Mouse (Mus musculus): Measurements from ENCODE around the gene Acot8. TPM values are rescaled to one million over a fixed set of nuclear protein-coding genes. Genes with fewer than 3 reads are reported as not detected.

Gene Acot8
- polyA plus RNA-seq, 1 experiment, result 87.6 TPM

DNA sequence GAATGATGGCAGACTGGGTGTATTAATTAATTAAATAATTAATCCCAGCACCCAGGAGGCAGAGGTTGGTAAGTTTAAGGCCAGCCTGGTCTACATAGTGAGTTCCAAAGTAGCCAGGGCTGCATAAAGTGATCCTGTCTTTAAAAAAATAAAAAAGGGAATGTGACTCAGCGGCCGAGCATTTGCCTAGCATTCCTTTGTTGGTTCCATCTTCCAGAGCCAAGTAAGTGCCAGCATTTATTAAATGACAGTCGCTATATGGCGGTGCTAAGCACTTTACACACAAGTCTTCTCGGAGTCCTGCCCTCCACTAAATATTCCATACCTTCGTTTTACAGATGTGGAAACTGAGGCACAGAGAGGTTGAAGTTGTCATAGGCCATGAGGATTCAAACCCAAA is 28.6 kb downstream of the Acot8 start:
- no peak for TF ChIP-seq GATA1 (IDR thresholded peaks at IDR 0.05; ENCODE audit: borderline replicate concordance, low read length)
- no peak for TF ChIP-seq FLI1 (IDR thresholded peaks at IDR 0.05; ENCODE audit: low read length)
- peaks cover 29% of the 10 kb centered on the region for H3K36me3 ChIP-seq (replicated peaks; ENCODE audit: low read length)
- peaks cover 18% of the 10 kb centered on the region for H3K4me1 ChIP-seq
- H3K9me3 ChIP-seq, result peaks cover 5% of the 10 kb centered on the region
- no peak overlapping the region for H3K4me3 ChIP-seq (replicated peaks)
- peaks cover 47% of the 10 kb centered on the region for H3K27me3 ChIP-seq (replicated peaks)

- Histone ChIP-seq H3K9me3 (peaks cover 5% of the 10 kb centered on the region), H3K27me3 (replicated peaks) (peaks cover 31% of the 10 kb centered on the region), H3K4me3 (replicated peaks) (no peak overlapping the region), H3K36me3 (replicated peaks; ENCODE audit: low read length) (peaks cover 33% of the 10 kb centered on the region), H3K4me1 (peaks cover 35% of the 10 kb centered on the region)
- TF ChIP-seq GATA1 (IDR thresholded peaks at IDR 0.05; ENCODE audit: borderline replicate concordance, low read length) (no peak), FLI1 (IDR thresholded peaks at IDR 0.05; ENCODE audit: low read length) (no peak)
Measured at GRCm38 (mm10) chr2:164773989-164774364, 30.7 kb downstream of the Acot8 start.

DNA sequence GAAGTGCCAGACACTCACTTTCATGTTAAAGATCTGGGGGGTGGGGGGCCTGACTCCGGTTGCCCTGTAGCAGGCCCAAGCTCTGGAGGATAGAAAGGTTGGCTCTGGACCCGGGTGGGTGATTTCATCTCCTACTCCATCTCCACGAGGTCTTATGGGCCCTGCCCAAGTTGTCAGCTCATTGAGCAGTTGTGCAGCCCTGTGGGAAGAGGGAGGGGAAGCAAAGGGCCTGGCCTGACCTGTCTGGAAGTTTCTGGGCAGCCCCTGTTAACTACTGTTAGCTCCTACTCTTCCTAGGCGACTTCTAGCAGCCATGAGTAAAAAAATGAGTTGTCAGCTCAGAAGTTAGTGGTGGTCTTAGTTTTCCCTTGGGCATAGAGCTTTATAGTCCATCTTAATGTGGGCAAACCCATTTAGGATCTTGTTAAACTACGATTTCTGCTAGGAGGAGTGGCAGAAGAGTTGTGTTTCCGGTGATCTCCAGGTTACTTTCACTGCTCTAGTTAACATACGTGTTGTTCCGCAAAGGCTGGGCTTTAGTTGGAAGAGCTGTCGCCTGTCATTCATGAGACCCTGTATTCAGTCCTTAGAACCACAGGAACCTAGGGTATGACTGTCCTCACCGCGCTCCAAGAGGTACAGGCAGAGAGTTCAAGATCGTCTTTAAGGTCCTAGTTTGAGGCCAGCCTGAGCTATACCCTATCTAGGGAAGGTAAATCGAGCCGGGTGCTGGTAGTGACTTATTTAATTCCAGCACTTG is 31.3 kb downstream of the Acot8 start:
- peaks cover 34% of the 10 kb centered on the region for H3K36me3 ChIP-seq (replicated peaks; ENCODE audit: low read length)
- peaks cover 36% of the 10 kb centered on the region for H3K4me1 ChIP-seq
- no peak overlapping the region for H3K4me3 ChIP-seq (replicated peaks)

GRCm38 (mm10) chr2:164771123-164771522 is 33.6 kb downstream of the Acot8 start:
- TF ChIP-seq FLI1 (IDR thresholded peaks at IDR 0.05; ENCODE audit: low read length) (no peak), GATA1 (IDR thresholded peaks at IDR 0.05; ENCODE audit: borderline replicate concordance, low read length) (no peak)
- H3K36me3 ChIP-seq (replicated peaks; ENCODE audit: low read length), result peaks cover 56% of the 10 kb centered on the region
- H3K4me3 ChIP-seq (replicated peaks), result peak overlapping the region; percentile 94
- H3K9me3 ChIP-seq, result no peaks in the 10 kb centered on the region
- H3K4me1 ChIP-seq, result peaks cover 43% of the 10 kb centered on the region
- H3K27me3 ChIP-seq (replicated peaks), result peaks cover 4% of the 10 kb centered on the region

More for the DNA sequence above, 31.3 kb downstream of the Acot8 start:
- H3K27me3 ChIP-seq (replicated peaks), result peaks cover 26% of the 10 kb centered on the region
- TF ChIP-seq FLI1 (IDR thresholded peaks at IDR 0.05; ENCODE audit: low read length), result no peak
- no peak for TF ChIP-seq GATA1 (IDR thresholded peaks at IDR 0.05; ENCODE audit: borderline replicate concordance, low read length)
- H3K9me3 ChIP-seq, result peaks cover 5% of the 10 kb centered on the region

DNA sequence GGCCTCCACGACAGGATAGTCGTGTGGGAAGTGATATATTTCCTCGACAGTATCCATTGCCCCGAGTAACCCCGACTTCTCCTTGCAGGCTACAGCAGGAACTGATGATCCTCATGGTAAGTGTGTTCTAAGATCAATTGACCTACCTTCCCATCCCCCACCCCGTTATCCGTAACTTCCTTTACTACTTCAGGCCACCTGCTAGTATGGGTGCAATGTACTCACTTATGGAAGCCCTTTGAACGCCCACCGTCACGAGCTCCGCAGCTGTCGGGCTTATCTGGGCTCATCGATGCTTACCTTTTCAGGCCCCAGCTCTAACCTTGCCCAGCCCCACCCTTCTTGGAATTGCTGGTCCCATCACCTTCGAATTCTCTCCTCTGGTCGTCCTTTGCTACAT is 34.4 kb downstream of the Acot8 start:
- Histone ChIP-seq H3K4me1 (peaks cover 43% of the 10 kb centered on the region), H3K27me3 (replicated peaks) (peaks cover 1% of the 10 kb centered on the region), H3K9me3 (no peaks in the 10 kb centered on the region), H3K36me3 (replicated peaks; ENCODE audit: low read length) (peaks cover 64% of the 10 kb centered on the region), H3K4me3 (replicated peaks) (peak overlapping the region; percentile 94)
- TF ChIP-seq GATA1 (IDR thresholded peaks at IDR 0.05; ENCODE audit: borderline replicate concordance, low read length) (no peak), FLI1 (IDR thresholded peaks at IDR 0.05; ENCODE audit: low read length) (no peak)

- TF ChIP-seq FLI1 (IDR thresholded peaks at IDR 0.05; ENCODE audit: low read length), result no peak
- no peak for TF ChIP-seq GATA1 (IDR thresholded peaks at IDR 0.05; ENCODE audit: borderline replicate concordance, low read length)
- Histone ChIP-seq H3K4me3 (replicated peaks) (peak within 1 kb of the TSS; percentile 94), H3K36me3 (replicated peaks; ENCODE audit: low read length) (peaks cover 71% of the 10 kb centered on the region), H3K4me1 (peaks cover 43% of the 10 kb centered on the region), H3K9me3 (no peaks in the 10 kb centered on the region), H3K27me3 (replicated peaks) (no peaks in the 10 kb centered on the region)
Measured at GRCm38 (mm10) chr2:164769258-164770037, 35.2 kb downstream of the Acot8 start, which contains the start of gene Ube2c. Gene Ube2c (plus strand): TSS chr2:164769898.

DNA sequence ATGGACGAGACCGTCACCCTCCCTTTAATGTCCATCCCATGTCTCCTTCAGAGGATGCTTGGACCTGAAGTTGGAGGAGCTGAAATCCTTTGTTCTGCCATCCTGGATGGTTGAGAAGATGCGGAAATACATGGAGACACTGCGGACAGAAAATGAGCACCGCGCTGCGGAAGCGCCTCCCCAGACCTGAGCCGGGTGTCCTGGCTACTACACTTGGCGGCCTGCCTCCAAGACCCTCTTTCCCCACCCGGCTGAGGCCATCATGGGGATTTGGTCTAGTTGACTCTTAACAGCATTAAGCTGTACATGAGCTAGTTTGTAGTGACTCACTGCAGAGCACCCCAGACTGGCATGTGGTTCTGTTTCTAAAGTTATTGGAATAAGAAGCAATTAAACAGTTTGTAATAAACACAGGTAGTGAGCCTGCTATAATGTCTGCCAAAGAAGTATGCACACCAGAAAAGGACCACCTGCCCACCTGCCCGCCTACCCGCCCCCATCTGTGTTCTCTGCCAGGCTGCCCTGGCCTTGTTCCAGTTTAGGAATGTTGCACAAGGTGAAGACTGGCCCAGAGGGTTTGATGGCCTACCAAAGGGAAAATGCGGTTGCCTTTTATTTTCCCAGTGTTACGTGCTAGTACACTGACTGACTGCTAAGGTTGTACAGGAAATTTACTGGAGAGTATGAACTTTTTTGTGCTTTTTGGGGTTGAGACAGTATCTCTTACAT is 36.7 kb downstream of the Acot8 start:
- no peak for TF ChIP-seq FLI1 (IDR thresholded peaks at IDR 0.05; ENCODE audit: low read length)
- TF ChIP-seq GATA1 (IDR thresholded peaks at IDR 0.05; ENCODE audit: borderline replicate concordance, low read length), result no peak
- Histone ChIP-seq H3K4me3 (replicated peaks) (no peak overlapping the region), H3K4me1 (peaks cover 43% of the 10 kb centered on the region)

DNA sequence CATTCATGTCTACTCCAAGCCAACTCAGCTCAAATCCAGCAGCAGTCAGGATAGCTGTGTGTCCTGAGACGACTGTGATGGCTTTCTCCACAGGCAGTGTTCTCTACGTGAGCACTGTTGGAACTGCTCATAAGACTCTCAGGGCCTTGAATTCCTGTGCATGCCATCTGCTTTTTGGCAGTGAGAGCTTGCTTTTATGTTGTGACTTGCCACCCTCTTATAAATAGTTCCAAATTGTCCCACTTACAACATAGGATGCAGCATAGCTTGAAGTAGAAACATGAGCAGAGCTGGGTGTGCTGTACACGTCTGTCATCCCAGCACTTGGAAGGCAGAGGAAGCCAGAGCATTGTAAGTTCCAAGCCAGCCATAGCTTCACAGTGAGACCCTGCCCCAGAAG is 38.8 kb downstream of the Acot8 start:
- Histone ChIP-seq H3K36me3 (replicated peaks; ENCODE audit: low read length) (peaks cover 72% of the 10 kb centered on the region), H3K4me1 (peaks cover 44% of the 10 kb centered on the region)

More for the DNA sequence above, 36.7 kb downstream of the Acot8 start:
- no peaks in the 10 kb centered on the region for H3K9me3 ChIP-seq
- peaks cover 69% of the 10 kb centered on the region for H3K36me3 ChIP-seq (replicated peaks; ENCODE audit: low read length)
- H3K27me3 ChIP-seq (replicated peaks), result no peaks in the 10 kb centered on the region

DNA sequence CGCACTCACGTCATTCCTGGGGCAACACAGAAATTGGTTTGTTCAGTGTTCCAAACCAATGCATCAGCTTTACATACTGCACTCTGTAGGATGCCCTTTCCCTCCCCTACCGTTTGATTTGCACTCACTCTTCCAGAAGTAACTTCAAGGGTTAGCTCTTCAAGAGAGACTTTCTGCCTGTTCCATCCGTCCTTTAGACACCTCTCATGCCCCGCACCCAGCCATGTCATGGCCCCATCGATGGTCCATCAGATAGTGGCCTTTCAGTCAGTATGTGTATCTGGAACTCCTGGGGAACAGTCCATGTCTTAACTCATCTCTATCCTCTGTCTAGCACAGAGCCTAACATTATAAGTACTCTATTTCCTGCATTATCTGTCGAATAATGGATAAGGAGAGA is 42.1 kb downstream of the Acot8 start:
- Histone ChIP-seq H3K4me3 (replicated peaks) (no peak overlapping the region), H3K27me3 (replicated peaks) (no peaks in the 10 kb centered on the region), H3K36me3 (replicated peaks; ENCODE audit: low read length) (peaks cover 93% of the 10 kb centered on the region), H3K4me1 (peaks cover 43% of the 10 kb centered on the region), H3K9me3 (no peaks in the 10 kb centered on the region)
- TF ChIP-seq GATA1 (IDR thresholded peaks at IDR 0.05; ENCODE audit: borderline replicate concordance, low read length), result no peak
- TF ChIP-seq FLI1 (IDR thresholded peaks at IDR 0.05; ENCODE audit: low read length), result no peak

More for the DNA sequence above, 38.8 kb downstream of the Acot8 start:
- no peaks in the 10 kb centered on the region for H3K27me3 ChIP-seq (replicated peaks)
- TF ChIP-seq GATA1 (IDR thresholded peaks at IDR 0.05; ENCODE audit: borderline replicate concordance, low read length), result no peak
- TF ChIP-seq FLI1 (IDR thresholded peaks at IDR 0.05; ENCODE audit: low read length), result no peak
- H3K9me3 ChIP-seq, result no peaks in the 10 kb centered on the region
- no peak overlapping the region for H3K4me3 ChIP-seq (replicated peaks)
